Mouse (Mus musculus) kidney, embryonic 14.5 days (tissue): ENCODE results near the gene Pigyl. TPM values are rescaled to one million over a fixed set of nuclear protein-coding genes. Genes with fewer than 3 reads are reported as not detected.
A peak's percentile ranks its signal among the peaks of the same experiment; 100 is the strongest.
"Not testable (repeated sequence)": the region's sequence is repeated elsewhere in the genome, so short reads cannot be mapped to it uniquely, and the experiment has no call there.

Source experiments
- ATAC-seq: fragments of 200-750 bp; cut with Nextera tagmentation; 2 replicates; pipeline ENCODE4 v1.8.0; 2017; ENCODE audit warnings: moderate number of reproducible peaks, mild to moderate bottlenecking, moderate TSS enrichment, moderate library complexity; ENCODE audit not compliant: low FRiP score, low TSS enrichment
- H3K27ac ChIP-seq: fragments of 300-500 bp; sonication (generic); 2 replicates; pipeline ENCODE4 v1.5.1; 2014; ENCODE audit warnings: low read depth, mild to moderate bottlenecking, low read length, moderate library complexity, mixed read lengths
- H3K27me3 ChIP-seq: fragments of 300-500 bp; sonication (generic); 2 replicates; pipeline ENCODE4 v1.6.1; 2014; ENCODE audit warnings: mild to moderate bottlenecking, low read length; ENCODE audit not compliant: control insufficient read depth, insufficient read depth
- H3K36me3 ChIP-seq: fragments of 300-500 bp; sonication (generic); 2 replicates; pipeline ENCODE4 v1.6.1; 2014; ENCODE audit warnings: low read length, mixed read lengths; ENCODE audit not compliant: control insufficient read depth, insufficient read depth
- H3K4me1 ChIP-seq: fragments of 300-500 bp; sonication (generic); 2 replicates; pipeline ENCODE4 v1.6.1; 2014; ENCODE audit warnings: low read length, mixed read lengths; ENCODE audit not compliant: control insufficient read depth, insufficient read depth
- H3K4me2 ChIP-seq: fragments of 300-500 bp; sonication (generic); replicated peaks from 2 replicates; pipeline ENCODE4 v1.6.1; 2014; ENCODE audit warnings: low read depth, mild to moderate bottlenecking, low read length
- H3K4me3 ChIP-seq: fragments of 300-500 bp; sonication (generic); 2 replicates; pipeline ENCODE4 v1.5.1; 2014; ENCODE audit warnings: mild to moderate bottlenecking, low read length
- H3K9ac ChIP-seq: fragments of 300-500 bp; sonication (generic); 2 replicates; pipeline ENCODE4 v1.6.1; 2014; ENCODE audit warnings: low read depth, mild to moderate bottlenecking, low read length, moderate library complexity
- H3K9me3 ChIP-seq: fragments of 300-500 bp; sonication (generic); 2 replicates; pipeline ENCODE4 v1.6.1; 2016; ENCODE audit warnings: low read length; ENCODE audit not compliant: control insufficient read depth
- WGBS: fragments of 180-500 bp; shearing (Covaris S2); extraction: QIAGEN DNeasy Blood & Tissue Kit; methylation state at CpG from one replicate; pipeline ENCODE4 v1.1.7; 2014; 5-methylcytosine and 5-hydroxymethylcytosine counted together
- polyA plus RNA-seq: library from polyadenylated mRNA; unstranded; fragments of >200 nt; fragmentation: Nextera tagmentation; extraction: Ambion mirVana; gene quantifications from 2 replicates; pipeline ENCODE4 v1.2.1, GENCODE M21; 2014

Gene Pigyl
- polyA plus RNA-seq, 1 experiment from 2014 or later: 68.6 TPM

DNA sequence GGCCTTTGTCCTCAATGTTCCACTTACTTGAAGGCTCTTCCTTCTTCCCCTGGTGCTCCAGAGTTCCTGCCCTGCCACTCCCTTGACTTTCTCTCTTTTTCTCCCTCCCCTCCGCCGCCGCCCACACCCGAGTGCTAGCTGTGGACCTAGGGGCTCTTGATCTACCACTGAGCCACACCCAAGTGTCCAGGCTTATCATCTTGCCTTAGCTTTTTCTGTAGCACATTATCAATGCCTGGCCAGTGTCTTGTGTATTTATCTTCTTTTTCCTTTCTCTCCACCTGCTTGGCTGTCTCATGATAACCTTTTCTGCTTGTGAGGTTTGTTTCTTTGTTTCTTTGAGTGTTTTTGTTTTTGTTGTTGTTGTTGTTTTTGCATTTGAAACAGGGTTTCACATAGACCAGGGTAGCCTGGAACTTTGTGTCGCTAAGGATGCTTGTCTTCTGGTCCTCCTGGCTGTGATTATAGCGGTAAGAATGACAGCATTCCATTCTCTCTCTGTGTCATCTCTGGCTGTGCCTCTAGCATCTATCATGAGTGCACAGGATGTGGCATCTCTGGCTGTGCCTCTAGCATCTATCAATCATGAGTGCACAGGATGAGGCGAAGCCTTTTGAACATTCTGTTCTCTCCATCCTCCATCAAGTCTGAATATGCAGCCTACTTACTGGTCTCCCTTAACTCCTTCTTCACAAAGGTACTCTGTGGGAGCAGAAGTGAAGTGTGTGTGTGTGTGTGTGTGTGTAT lies 20.8 kb upstream of the Pigyl start, which contains the start of gene Acp5:
Gene Acp5 (minus strand): TSS at position 68 of the 747 bp plus-strand sequence.
- Histone ChIP-seq H3K27me3 (no peaks in the 10 kb centered on the region; the same call in 1 of the 2 replicates), H3K27ac (no peak within 1 kb of the TSS), H3K4me2 (no peak within 1 kb of the TSS), H3K36me3 (no peaks in the 10 kb centered on the region), H3K9ac (no peak within 1 kb of the TSS), H3K4me1 (peaks cover 11% of the 10 kb centered on the region), H3K9me3 (no peaks in the 10 kb centered on the region), H3K4me3 (no peak within 1 kb of the TSS)
- no peak for ATAC-seq
- WGBS: 73% methylated on average over 7 of the region's 7 CpGs

DNA sequence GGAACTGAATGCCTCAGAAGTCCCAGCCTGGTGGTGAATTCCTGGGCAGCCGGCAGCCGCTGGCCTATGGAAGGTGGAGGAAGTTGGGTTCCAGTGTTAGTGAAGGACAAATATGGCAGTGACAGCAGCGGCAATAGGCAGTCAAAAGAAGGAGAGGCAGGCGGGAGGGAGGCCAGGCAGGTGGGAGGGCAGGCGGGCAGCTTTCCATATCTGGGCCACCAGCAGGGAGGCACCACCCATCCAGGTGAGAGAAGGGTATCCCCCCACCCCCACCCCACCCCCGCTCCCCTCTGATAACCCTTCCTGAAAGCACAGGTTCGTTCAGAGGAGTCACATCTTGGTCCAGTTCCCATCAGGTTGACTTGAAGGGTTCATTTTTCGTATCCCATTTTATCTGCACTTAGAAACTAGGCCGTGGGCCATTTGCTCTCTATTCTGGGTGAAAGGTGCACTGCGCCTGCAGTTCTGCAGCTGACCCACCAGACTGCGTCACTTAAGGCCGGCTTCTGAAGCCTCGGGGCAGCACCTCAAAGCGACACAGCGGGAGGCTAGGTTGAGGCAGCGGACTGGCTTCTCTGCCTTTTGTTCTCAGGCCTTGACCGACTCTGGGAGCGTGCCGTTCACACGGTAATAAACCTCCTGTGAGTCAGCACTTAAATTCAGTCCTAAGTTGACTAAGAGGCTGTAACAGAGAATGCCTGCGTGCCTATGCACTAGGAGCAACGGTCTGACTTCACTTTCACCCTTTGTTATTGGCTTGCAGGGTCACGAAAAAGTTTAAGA lies 19.7 kb upstream of the Pigyl start:
- no peak for ATAC-seq
- no peak overlapping the region for H3K4me2 ChIP-seq
- no peaks in the 10 kb centered on the region for H3K9me3 ChIP-seq
- H3K27ac ChIP-seq: no peak overlapping the region
- 13% methylated on average over 23 of the region's 23 CpGs for WGBS
- H3K4me1 ChIP-seq: peaks cover 1% of the 10 kb centered on the region; the same call in 1 of the 2 replicates
- H3K27me3 ChIP-seq: no peaks in the 10 kb centered on the region
- H3K36me3 ChIP-seq: no peaks in the 10 kb centered on the region
- H3K4me3 ChIP-seq: no peak overlapping the region
- no peak overlapping the region for H3K9ac ChIP-seq

DNA sequence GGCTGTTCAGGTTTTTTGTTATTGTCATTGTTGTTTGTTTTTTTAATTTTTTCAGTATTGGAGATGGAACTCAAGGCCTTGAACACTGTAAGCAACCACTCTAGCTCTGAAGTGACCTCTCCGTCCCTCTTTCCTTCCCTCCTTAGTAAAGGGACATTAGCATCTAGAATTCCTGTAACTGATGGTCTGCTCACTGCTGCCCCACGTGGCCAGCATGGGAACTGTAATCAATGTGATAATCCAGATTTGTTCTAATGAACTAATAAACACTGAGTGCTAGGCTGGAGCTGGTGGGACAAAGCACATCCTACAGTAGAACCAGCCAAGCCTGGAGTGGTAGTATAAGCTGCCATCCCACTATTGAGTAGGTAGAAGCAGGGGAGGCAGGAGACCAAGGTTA lies 18.2 kb upstream of the Pigyl start:
- Histone ChIP-seq H3K4me2 (no peak overlapping the region), H3K4me1 (no peaks in the 10 kb centered on the region), H3K9me3 (no peaks in the 10 kb centered on the region), H3K36me3 (no peaks in the 10 kb centered on the region), H3K27ac (no peak overlapping the region), H3K4me3 (no peak overlapping the region), H3K9ac (no peak overlapping the region), H3K27me3 (no peaks in the 10 kb centered on the region)
- no peak for ATAC-seq
- WGBS: 31% methylated on average over 2 of the region's 2 CpGs

DNA sequence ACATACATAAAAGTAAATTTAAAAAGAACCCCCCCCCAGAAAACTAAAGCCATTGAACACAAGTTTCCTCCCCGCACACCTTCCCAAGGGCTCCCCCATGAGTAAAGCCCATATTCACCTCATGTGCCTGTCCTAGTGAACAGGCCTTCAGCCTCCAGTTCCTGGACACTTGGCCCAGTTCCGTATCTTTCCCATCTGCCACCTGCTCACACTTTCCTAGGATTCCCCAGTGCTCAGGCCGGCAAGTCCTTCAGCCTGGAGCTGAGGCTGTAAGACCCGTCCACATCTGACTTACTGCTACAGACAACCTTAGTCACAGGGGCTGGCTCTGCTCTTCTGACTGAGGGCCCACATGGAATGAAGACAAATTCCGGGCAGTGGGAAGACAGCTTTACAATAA lies 16.9 kb upstream of the Pigyl start:
- no peak overlapping the region for H3K9ac ChIP-seq
- no peaks in the 10 kb centered on the region for H3K27me3 ChIP-seq
- no peak overlapping the region for H3K4me2 ChIP-seq
- ATAC-seq: no peak
- no peaks in the 10 kb centered on the region for H3K4me1 ChIP-seq
- no peak overlapping the region for H3K4me3 ChIP-seq
- no peaks in the 10 kb centered on the region for H3K9me3 ChIP-seq
- 91% methylated on average over 5 of the region's 5 CpGs for WGBS
- H3K27ac ChIP-seq: no peak overlapping the region
- no peaks in the 10 kb centered on the region for H3K36me3 ChIP-seq

DNA sequence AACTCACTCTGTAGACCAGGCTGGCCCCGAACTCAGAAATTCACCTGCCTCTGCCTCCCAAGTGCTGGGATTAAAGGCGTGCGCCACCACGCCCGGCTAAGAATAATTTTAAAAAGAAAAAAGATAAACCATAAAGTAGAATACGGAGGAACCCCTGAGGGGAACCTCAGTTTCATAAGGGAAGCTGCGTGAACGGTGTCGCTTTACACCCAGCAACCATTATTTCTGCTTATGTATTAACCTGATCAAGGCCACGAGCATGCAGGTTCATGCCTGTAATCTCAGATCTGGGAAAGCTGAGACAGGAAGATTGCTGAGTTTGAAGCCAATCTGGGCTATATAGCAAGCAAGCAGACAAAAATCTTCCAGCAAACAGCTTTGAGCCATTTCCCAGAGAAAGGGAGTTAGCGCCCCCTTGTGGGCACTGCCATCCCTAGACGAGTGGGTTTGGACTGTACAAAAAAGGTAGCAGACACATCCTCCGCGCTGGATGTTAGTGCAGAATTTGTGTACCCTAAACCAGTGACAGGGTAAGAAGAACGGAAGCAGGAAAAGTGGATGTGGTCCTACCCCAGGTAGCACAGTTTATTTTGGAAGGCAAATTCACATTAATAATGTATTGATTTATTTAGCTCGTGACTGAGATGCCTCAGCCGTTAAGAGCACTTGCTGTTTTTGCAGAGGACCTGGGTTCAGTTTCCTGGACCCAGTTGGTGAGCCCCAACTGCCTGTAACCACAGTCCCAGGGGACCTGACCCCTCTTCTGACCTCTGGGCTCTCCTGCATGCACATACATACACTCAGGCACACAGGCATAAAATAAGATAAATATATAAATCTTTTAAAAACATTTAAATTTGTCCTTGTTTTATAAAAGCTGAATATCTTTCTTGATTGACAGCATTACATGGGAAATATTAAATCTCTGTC lies 13.3 kb upstream of the Pigyl start:
- H3K9ac ChIP-seq: no peak overlapping the region
- peaks cover 6% of the 10 kb centered on the region for H3K9me3 ChIP-seq
- 0 out of 2 replicates have a peak, but pooled peaks have one; percentile 66 for ATAC-seq
- H3K4me2 ChIP-seq: no peak overlapping the region
- no peak overlapping the region for H3K4me3 ChIP-seq
- H3K27me3 ChIP-seq: no peaks in the 10 kb centered on the region
- no peak overlapping the region for H3K27ac ChIP-seq
- WGBS: 54% methylated on average over 17 of the region's 17 CpGs
- no peaks in the 10 kb centered on the region for H3K36me3 ChIP-seq
- H3K4me1 ChIP-seq: no peaks in the 10 kb centered on the region

DNA sequence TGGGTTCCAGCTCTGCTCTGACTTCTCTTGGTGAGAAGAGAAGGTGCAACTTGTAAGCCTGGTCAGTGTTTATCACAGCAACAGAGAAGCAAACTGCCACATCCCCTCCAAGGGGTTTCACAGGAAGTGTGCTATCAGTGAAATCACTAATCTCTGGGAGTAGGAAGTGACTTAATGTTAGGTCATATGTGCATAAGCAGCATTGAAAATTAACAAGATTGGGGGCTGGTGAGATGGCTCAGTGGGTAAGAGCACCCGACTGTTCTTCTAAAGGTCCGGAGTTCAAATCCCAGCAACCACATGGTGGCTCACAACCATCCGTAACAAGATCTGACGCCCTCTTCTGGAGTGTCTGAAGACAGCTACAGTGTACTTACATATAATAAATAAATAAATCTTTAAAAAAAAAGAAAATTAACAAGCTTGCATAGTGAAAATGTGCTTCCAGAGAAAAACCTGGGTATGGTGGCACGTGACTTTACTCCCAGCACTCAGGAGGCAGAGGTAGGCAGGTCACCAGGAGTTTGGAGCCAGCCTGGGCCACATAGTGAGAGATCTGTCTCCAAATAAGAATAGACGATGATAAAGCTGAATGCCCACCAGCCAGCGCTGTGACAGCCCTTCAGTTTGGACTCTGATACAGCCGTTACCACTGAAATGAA lies 12.2 kb upstream of the Pigyl start:
- WGBS: 86% methylated on average over 7 of the region's 8 CpGs

DNA sequence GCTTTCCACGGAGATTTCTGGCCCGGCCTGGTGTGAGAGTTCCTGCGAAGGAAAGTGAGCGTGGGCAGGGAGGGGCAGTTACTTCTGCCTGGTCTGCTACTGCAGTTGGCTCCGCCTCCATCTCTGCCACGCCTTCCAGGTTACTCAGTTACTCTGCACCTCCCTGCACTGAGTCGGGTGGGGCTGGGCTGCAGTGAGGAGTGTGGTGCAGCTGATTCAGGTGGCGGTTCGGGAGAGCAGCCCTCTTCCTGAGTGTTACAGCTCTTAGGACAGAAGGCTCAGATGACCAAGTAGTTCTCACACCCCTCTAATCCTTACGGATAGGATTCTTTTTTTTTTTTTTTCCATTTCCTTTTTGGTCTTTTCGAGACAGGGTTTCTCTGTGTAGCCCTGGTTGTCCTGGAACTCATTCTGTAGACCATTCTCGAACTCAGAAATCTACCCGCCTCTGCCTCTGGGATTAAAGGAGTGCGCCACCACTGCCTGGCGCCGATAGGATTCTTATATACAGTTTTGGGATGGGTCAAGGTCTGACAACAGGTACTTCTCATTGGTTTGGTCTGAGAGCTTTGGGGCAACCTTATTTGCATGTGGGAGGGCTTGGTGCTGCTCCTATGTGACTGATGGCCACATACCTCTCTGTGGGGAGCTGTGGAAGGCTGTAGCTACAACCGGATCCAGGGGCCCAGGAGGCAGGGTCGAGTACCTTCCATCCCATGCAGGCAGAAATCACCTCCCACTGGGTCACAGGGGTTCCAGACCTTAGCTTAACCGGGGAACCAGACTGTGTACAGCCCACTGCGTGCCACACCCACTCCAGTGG lies 7.0 kb upstream of the Pigyl start:
- H3K36me3 ChIP-seq: no peaks in the 10 kb centered on the region
- H3K4me3 ChIP-seq: no peak overlapping the region
- H3K27me3 ChIP-seq: no peaks in the 10 kb centered on the region
- ATAC-seq: no peak
- H3K4me1 ChIP-seq: no peaks in the 10 kb centered on the region
- H3K9ac ChIP-seq: no peak overlapping the region
- H3K4me2 ChIP-seq: no peak overlapping the region
- H3K27ac ChIP-seq: no peak overlapping the region
- peaks cover 6% of the 10 kb centered on the region for H3K9me3 ChIP-seq
- WGBS: 78% methylated on average over 20 of the region's 20 CpGs

More for the DNA sequence above, 12.2 kb upstream of the Pigyl start:
- no peak for ATAC-seq
- Histone ChIP-seq H3K9ac (no peak overlapping the region), H3K4me1 (no peaks in the 10 kb centered on the region), H3K4me2 (no peak overlapping the region), H3K27ac (no peak overlapping the region), H3K4me3 (no peak overlapping the region), H3K27me3 (no peaks in the 10 kb centered on the region), H3K9me3 (peaks cover 6% of the 10 kb centered on the region), H3K36me3 (no peaks in the 10 kb centered on the region)

DNA sequence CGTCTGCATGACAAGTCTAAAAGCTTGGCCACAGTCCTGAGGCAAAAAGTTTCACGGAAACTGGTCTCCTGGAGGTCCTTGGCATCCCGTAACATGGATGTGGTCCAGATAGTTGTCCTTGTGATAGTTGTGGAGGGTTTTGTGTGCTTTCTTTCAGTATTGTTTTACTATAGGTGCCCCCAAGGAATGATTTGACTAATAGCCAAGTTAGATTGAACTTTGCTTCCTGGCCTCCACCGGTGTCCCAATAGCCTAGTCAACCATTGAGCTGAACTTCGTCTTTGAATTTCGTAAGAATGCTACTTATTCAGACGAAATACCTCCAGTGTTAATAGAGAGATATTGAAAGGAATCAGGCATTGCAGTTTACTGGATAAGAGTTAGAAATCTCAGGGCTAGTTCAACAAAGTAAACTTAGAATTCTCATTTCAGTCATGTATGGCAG lies 6.4 kb upstream of the Pigyl start:
- H3K4me2 ChIP-seq, H3K4me1 ChIP-seq, H3K9ac ChIP-seq, H3K36me3 ChIP-seq, ATAC-seq, H3K9me3 ChIP-seq, H3K27ac ChIP-seq, H3K4me3 ChIP-seq, H3K27me3 ChIP-seq: not testable (repeated sequence)
- WGBS: 90% methylated on average over 7 of the region's 7 CpGs
